ENCODE assay signal across 27 mouse cellular contexts in genomic region chr1:83164027-83164426, GRCm38 (mm10). TPM values are rescaled to one million over a fixed set of nuclear protein-coding genes. Genes with fewer than 3 reads are reported as not detected.
DNase-seq lines count a peak whose midpoint lies in the region; ATAC-seq and TF ChIP-seq lines count a peak whose summit lies in the region.
"Had no signal": no experiment of that assay in that cellular context is flagged by ENCODE, and none has a peak within 500 bp of the region (broad histone marks: within the 10 kb centered on the region; RNA-seq: fewer than 3 reads in every experiment).

No protein-coding gene starts in this region.

- no peak overlapping the region for H3K9ac ChIP-seq in midbrain, embryonic 11.5 days (ENCODE audit: low read length)
- no peak overlapping the region for H3K9ac ChIP-seq in midbrain, postnatal 0 days (replicated peaks; ENCODE audit: low read length, poor library complexity, severe bottlenecking)
- no peak overlapping the region for H3K9ac ChIP-seq in intestine, embryonic 15.5 days
- H3K9ac ChIP-seq in intestine, postnatal 0 days (ENCODE audit: low read depth, low read length), result no peak overlapping the region
- H3K9ac ChIP-seq: embryonic facial prominence, embryonic 13.5 days; embryonic facial prominence, embryonic 15.5 days; forebrain, embryonic 13.5 days; forebrain, embryonic 15.5 days had no signal

- 76% methylated on average over 3 of the region's 3 CpGs for WGBS in midbrain, embryonic 11.5 days
- 83% methylated on average over 3 of the region's 3 CpGs for WGBS in midbrain, postnatal 0 days
- WGBS in intestine, embryonic 15.5 days, result 64% methylated on average over 3 of the region's 3 CpGs
- WGBS in intestine, postnatal 0 days, result 44% methylated on average over 3 of the region's 3 CpGs

- no peak overlapping the region for H3K4me2 ChIP-seq in midbrain, embryonic 11.5 days
- H3K4me2 ChIP-seq in midbrain, postnatal 0 days (ENCODE audit: low read depth, low read length, poor library complexity, severe bottlenecking), result no peak overlapping the region
- H3K4me2 ChIP-seq in intestine, embryonic 15.5 days (replicated peaks), result no peak overlapping the region
- H3K4me2 ChIP-seq in intestine, postnatal 0 days (replicated peaks; ENCODE audit: low read depth), result no peak overlapping the region
- H3K4me2 ChIP-seq: embryonic facial prominence, embryonic 13.5 days; embryonic facial prominence, embryonic 15.5 days; forebrain, embryonic 13.5 days; forebrain, embryonic 15.5 days had no signal

- H3K27me3 ChIP-seq in midbrain, embryonic 11.5 days (ENCODE audit: control insufficient read depth, insufficient read depth, low read length), result no peaks in the 10 kb centered on the region
- H3K27me3 ChIP-seq in midbrain, postnatal 0 days (ENCODE audit: insufficient read depth, low read length), result no peaks in the 10 kb centered on the region
- H3K27me3 ChIP-seq in intestine, embryonic 15.5 days (replicated peaks), result no peaks in the 10 kb centered on the region
- H3K27me3 ChIP-seq in intestine, postnatal 0 days (replicated peaks; ENCODE audit: control insufficient read depth, insufficient read depth, low read length), result no peaks in the 10 kb centered on the region
- H3K27me3 ChIP-seq: embryonic facial prominence, embryonic 13.5 days; embryonic facial prominence, embryonic 15.5 days; forebrain, embryonic 13.5 days; forebrain, embryonic 15.5 days had no signal

- no peaks in the 10 kb centered on the region for H3K9me3 ChIP-seq in midbrain, embryonic 11.5 days (ENCODE audit: control insufficient read depth, low read length)
- H3K9me3 ChIP-seq in midbrain, postnatal 0 days (ENCODE audit: low read length), result no peaks in the 10 kb centered on the region
- no peaks in the 10 kb centered on the region for H3K9me3 ChIP-seq in intestine, embryonic 15.5 days
- H3K9me3 ChIP-seq in intestine, postnatal 0 days (ENCODE audit: control insufficient read depth), result no peaks in the 10 kb centered on the region
- H3K9me3 ChIP-seq: embryonic facial prominence, embryonic 13.5 days; embryonic facial prominence, embryonic 15.5 days; forebrain, embryonic 13.5 days; forebrain, embryonic 15.5 days had no signal

- no peak overlapping the region for H3K4me3 ChIP-seq in midbrain, embryonic 11.5 days (ENCODE audit: low read depth, low read length)
- H3K4me3 ChIP-seq in midbrain, postnatal 0 days (ENCODE audit: low read depth, low read length), result no peak overlapping the region
- H3K4me3 ChIP-seq in intestine, embryonic 15.5 days (replicated peaks), result no peak overlapping the region
- H3K4me3 ChIP-seq in intestine, postnatal 0 days (ENCODE audit: low read depth, low read length), result no peak overlapping the region
- H3K4me3 ChIP-seq: embryonic facial prominence, embryonic 13.5 days; embryonic facial prominence, embryonic 15.5 days; forebrain, embryonic 13.5 days; forebrain, embryonic 15.5 days had no signal

- no peaks in the 10 kb centered on the region for H3K36me3 ChIP-seq in midbrain, embryonic 11.5 days (ENCODE audit: control insufficient read depth, insufficient read depth, low read length)
- no peaks in the 10 kb centered on the region for H3K36me3 ChIP-seq in midbrain, postnatal 0 days (ENCODE audit: insufficient read depth, low read length)
- no peaks in the 10 kb centered on the region for H3K36me3 ChIP-seq in intestine, embryonic 15.5 days
- H3K36me3 ChIP-seq in intestine, postnatal 0 days (ENCODE audit: control insufficient read depth, insufficient read depth), result no peaks in the 10 kb centered on the region
- H3K36me3 ChIP-seq: embryonic facial prominence, embryonic 13.5 days; embryonic facial prominence, embryonic 15.5 days; forebrain, embryonic 15.5 days had no signal

- H3K27ac ChIP-seq in midbrain, embryonic 11.5 days (ENCODE audit: low read depth, low read length), result no peak overlapping the region
- H3K27ac ChIP-seq in midbrain, postnatal 0 days (ENCODE audit: low read depth, low read length), result no peak overlapping the region
- H3K27ac ChIP-seq in intestine, embryonic 15.5 days, result no peak overlapping the region
- no peak overlapping the region for H3K27ac ChIP-seq in intestine, postnatal 0 days (ENCODE audit: low read depth, low read length)
- H3K27ac ChIP-seq: embryonic facial prominence, embryonic 13.5 days; embryonic facial prominence, embryonic 15.5 days; forebrain, embryonic 13.5 days; forebrain, embryonic 15.5 days had no signal

- no peak for ATAC-seq in midbrain, embryonic 11.5 days (ENCODE audit: low FRiP score)
- no peak for ATAC-seq in midbrain, postnatal 0 days (ENCODE audit: low FRiP score)
- ATAC-seq in intestine, embryonic 15.5 days, result peak; percentile 44
- ATAC-seq in intestine, postnatal 0 days, result peak; percentile 67
- ATAC-seq in megakaryocyte, adult 5-6 weeks (ENCODE audit: poor library complexity, severe bottlenecking), result no peak
- ATAC-seq: forebrain, embryonic 13.5 days; forebrain, embryonic 15.5 days had no signal

- TF ChIP-seq CTCF in midbrain, postnatal 0 days (IDR thresholded peaks at IDR 0.05), result no peak
- TF ChIP-seq CTCF in intestine, postnatal 0 days (IDR thresholded peaks at IDR 0.05; ENCODE audit: low read depth), result no peak

- peak; percentile 41 for DNase-seq in midbrain, embryonic 11.5 days (ENCODE audit: low spot score, missing footprints)
- DNase-seq in midbrain, postnatal 0 days (ENCODE audit: low spot score), result no peak
- no peak for DNase-seq in layer of hippocampus, adult 9-11 months
- DNase-seq: adrenal gland, adult 2 months; adrenal gland, postnatal 10 days; adrenal gland, postnatal 25 days; cerebellum, adult 11 months; cerebellum, adult 18-20 months; cerebellum, adult 8-10 months; cerebellum, adult 9-11 months; cerebellum, postnatal 14 days; cerebellum, postnatal 36 days; embryo, embryonic 11 days had no signal

- H3K4me1 ChIP-seq in midbrain, embryonic 11.5 days (ENCODE audit: control insufficient read depth, insufficient read depth, low read length), result no peaks in the 10 kb centered on the region
- H3K4me1 ChIP-seq in midbrain, postnatal 0 days (ENCODE audit: insufficient read depth, low read length), result no peaks in the 10 kb centered on the region
- H3K4me1 ChIP-seq in intestine, embryonic 15.5 days (replicated peaks), result no peaks in the 10 kb centered on the region
- H3K4me1 ChIP-seq in intestine, postnatal 0 days (replicated peaks; ENCODE audit: control insufficient read depth, insufficient read depth, low read length), result no peaks in the 10 kb centered on the region
- H3K4me1 ChIP-seq: embryonic facial prominence, embryonic 13.5 days; embryonic facial prominence, embryonic 15.5 days; forebrain, embryonic 13.5 days had no signal

RNA-seq across cellular contexts. Expression of gene Daw1, which starts 4.5 kb away (rescaled TPM):
- 0.40 TPM in 1 of 2 replicates, not detected in the other for polyA plus RNA-seq in midbrain, embryonic 11.5 days (2014; fragmentation: Nextera tagmentation; extraction: Ambion mirVana)
- total RNA-seq in midbrain, postnatal 0 days (2014; rRNA removed), result 0.88 and 1.2 TPM in 2 replicates
- 1.7 and 1.9 TPM in 2 replicates for polyA plus RNA-seq in midbrain, postnatal 0 days (2015; fragmentation: Nextera tagmentation; extraction: Ambion mirVana)
- polyA plus RNA-seq in intestine, embryonic 15.5 days (2015; fragmentation: Nextera tagmentation; extraction: Ambion mirVana), result 0.18 TPM in 1 of 2 replicates, not detected in the other
- polyA plus RNA-seq in intestine, postnatal 0 days (2015; fragmentation: Nextera tagmentation; extraction: Ambion mirVana), result not detected in 2 replicates
- not detected in 2 replicates for total RNA-seq in megakaryocyte, adult 5-6 weeks (2015)
- total RNA-seq in megakaryocyte, adult 5-6 weeks (2017), result not detected in 2 replicates
- total RNA-seq: adrenal gland, adult 2 months; adrenal gland, postnatal 10 days; adrenal gland, postnatal 25 days; common myeloid progenitor, adult 5-6 weeks; ES-E14; MEL had no signal
- polyA plus RNA-seq: adrenal gland, adult 2 months; C2C12; embryonic facial prominence, embryonic 11.5 days; embryonic facial prominence, embryonic 13.5 days had no signal

RNA-seq across cellular contexts. Expression of gene Ccl20, which starts 47.5 kb away (rescaled TPM):
- polyA plus RNA-seq in midbrain, embryonic 11.5 days (2014; fragmentation: Nextera tagmentation; extraction: Ambion mirVana), result not detected in 2 replicates
- total RNA-seq in midbrain, postnatal 0 days (2014; rRNA removed), result not detected in 2 replicates
- not detected in 2 replicates for polyA plus RNA-seq in midbrain, postnatal 0 days (2015; fragmentation: Nextera tagmentation; extraction: Ambion mirVana)
- polyA plus RNA-seq in intestine, embryonic 15.5 days (2015; fragmentation: Nextera tagmentation; extraction: Ambion mirVana), result 3.6 and 3.9 TPM in 2 replicates
- 13.2 and 28.1 TPM in 2 replicates for polyA plus RNA-seq in intestine, postnatal 0 days (2015; fragmentation: Nextera tagmentation; extraction: Ambion mirVana)
- total RNA-seq in megakaryocyte, adult 5-6 weeks (2015), result not detected in 2 replicates
- not detected in 2 replicates for total RNA-seq in megakaryocyte, adult 5-6 weeks (2017)
- total RNA-seq: adrenal gland, adult 2 months; adrenal gland, postnatal 10 days; adrenal gland, postnatal 25 days; adrenal gland, postnatal 4 days; common myeloid progenitor, adult 5-6 weeks; MEL had no signal
- polyA plus RNA-seq: adrenal gland, adult 2 months; C2C12; embryonic facial prominence, embryonic 11.5 days; embryonic facial prominence, embryonic 13.5 days; forebrain, embryonic 11.5 days; forebrain, embryonic 13.5 days; forebrain, embryonic 15.5 days had no signal

Comparison
In these comparisons a context has a peak if more than half of its experiments do, and no peak if none do; other contexts are left out.
1. ATAC-seq: peak in intestine, embryonic 15.5 days (single experiment) and intestine, postnatal 0 days (single experiment); none in midbrain, embryonic 11.5 days (single experiment), midbrain, postnatal 0 days (single experiment) and megakaryocyte, adult 5-6 weeks (single experiment).